Mouse (Mus musculus) testis, adult 2 months (tissue): ENCODE data around the gene Lpxn.

Source experiments
- CTCF ChIP-seq: fragments of 200-500 bp; IDR thresholded peaks from 2 replicates; pipeline ENCODE4 v1.5.1; 2012; ENCODE audit warnings: low read depth, mild to moderate bottlenecking, inconsistent platforms, low read length, moderate library complexity; ENCODE audit not compliant: control insufficient read depth, insufficient read depth, insufficient replicate concordance
- POLR2A ChIP-seq: fragments of 200-500 bp; IDR thresholded peaks from 2 replicates; pipeline ENCODE4 v1.6.1; 2012; ENCODE audit warnings: low read depth, mild to moderate bottlenecking, inconsistent platforms, low read length, moderate library complexity; ENCODE audit not compliant: control insufficient read depth

GRCm38 (mm10) chr19:12759656-12760055 is 36.3 kb upstream of the Lpxn start:
- TF ChIP-seq POLR2A (no peak), CTCF (no peak)
